Mouse (Mus musculus) midbrain, embryonic 14.5 days (tissue): ENCODE results near the gene Col13a1. TPM values are rescaled to one million over a fixed set of nuclear protein-coding genes. Genes with fewer than 3 reads are reported as not detected.

Source experiments
- ATAC-seq: fragments of 200-750 bp; cut with Nextera tagmentation; 2 replicates; pipeline ENCODE4 v1.8.0; 2017; ENCODE audit warnings: moderate number of reproducible peaks, moderate library complexity; ENCODE audit not compliant: low FRiP score, low TSS enrichment
- DNase-seq: peaks from one replicate; pipeline ENCODE4 v3.0.0-alpha.2; 2015
- H3K27ac ChIP-seq: fragments of 300-500 bp; sonication (generic); replicated peaks from 2 replicates; pipeline ENCODE4 v1.5.1; 2014; ENCODE audit warnings: mild to moderate bottlenecking, low read depth, low read length, moderate library complexity
- H3K27me3 ChIP-seq: fragments of 300-500 bp; sonication (generic); 2 replicates; pipeline ENCODE4 v1.6.1; 2014; ENCODE audit warnings: low read length, control low read depth, mixed read lengths; ENCODE audit not compliant: control insufficient read depth, insufficient read depth
- H3K36me3 ChIP-seq: fragments of 300-500 bp; sonication (generic); 2 replicates; pipeline ENCODE4 v1.6.1; 2014; ENCODE audit warnings: low read length, control low read depth; ENCODE audit not compliant: control insufficient read depth, insufficient read depth
- H3K4me1 ChIP-seq: fragments of 300-500 bp; sonication (generic); 2 replicates; pipeline ENCODE4 v1.6.1; 2014; ENCODE audit warnings: mild to moderate bottlenecking, antibody characterized with exemption, low read length, control low read depth; ENCODE audit not compliant: control insufficient read depth, insufficient read depth
- H3K4me2 ChIP-seq: fragments of 300-500 bp; sonication (generic); 2 replicates; pipeline ENCODE4 v1.6.1; 2014; ENCODE audit warnings: mild to moderate bottlenecking, low read length, moderate library complexity
- H3K4me3 ChIP-seq: fragments of 300-500 bp; sonication (generic); replicated peaks from 2 replicates; pipeline ENCODE4 v1.5.1; 2014; ENCODE audit warnings: low read depth, low read length
- H3K9ac ChIP-seq: fragments of 300-500 bp; sonication (generic); replicated peaks from 2 replicates; pipeline ENCODE4 v1.6.1; 2014; ENCODE audit warnings: mild to moderate bottlenecking, low read length, moderate library complexity
- H3K9me3 ChIP-seq: fragments of 300-500 bp; sonication (generic); 2 replicates; pipeline ENCODE4 v1.6.1; 2016; ENCODE audit warnings: low read length, control low read depth, mixed read lengths; ENCODE audit not compliant: control insufficient read depth
- WGBS: fragments of 180-500 bp; shearing (Covaris S2); extraction: QIAGEN DNeasy Blood & Tissue Kit; methylation state at CpG from one replicate; pipeline ENCODE4 v1.1.7; 2014; 5-methylcytosine and 5-hydroxymethylcytosine counted together
- polyA plus RNA-seq: library from polyadenylated mRNA; unstranded; fragments of >200 nt; fragmentation: Nextera tagmentation; extraction: Ambion mirVana; gene quantifications from 2 replicates; pipeline ENCODE4 v1.2.1, GENCODE M21; 2014

Gene Col13a1
- polyA plus RNA-seq, 1 experiment from 2014 or later = 1.5 TPM

GRCm38 (mm10) chr10:61949542-61949941, 29.4 kb downstream of the Col13a1 start:
- Histone ChIP-seq H3K27ac (peak overlapping the region; percentile 60; the same call in 1 of the 2 replicates), H3K27me3 (no peaks in the 10 kb centered on the region), H3K4me1 (no peaks in the 10 kb centered on the region), H3K9ac (no peak overlapping the region), H3K4me3 (no peak overlapping the region), H3K9me3 (no peaks in the 10 kb centered on the region), H3K4me2 (no peak overlapping the region), H3K36me3 (no peaks in the 10 kb centered on the region)
- 44% methylated on average over 6 of the region's 6 CpGs for WGBS
- ATAC-seq (no peak), DNase-seq (peak; percentile 49)

- DNase-seq (no peak), ATAC-seq (no peak)
- H3K4me2 ChIP-seq = no peak overlapping the region
- H3K9me3 ChIP-seq = no peaks in the 10 kb centered on the region
- no peaks in the 10 kb centered on the region for H3K27me3 ChIP-seq
- H3K9ac ChIP-seq = no peak overlapping the region
- no peaks in the 10 kb centered on the region for H3K4me1 ChIP-seq
- H3K36me3 ChIP-seq = no peaks in the 10 kb centered on the region
- no peak overlapping the region for H3K27ac ChIP-seq
- WGBS = 98% methylated on average over 2 of the region's 2 CpGs
- H3K4me3 ChIP-seq = no peak overlapping the region
These were observed 34.5 kb downstream of the Col13a1 start for GRCm38 (mm10) chr10:61944386-61944785.

- no peak overlapping the region for H3K9ac ChIP-seq
- no peak for DNase-seq
- no peak overlapping the region for H3K27ac ChIP-seq
- no peak for ATAC-seq
- no peak overlapping the region for H3K4me2 ChIP-seq
- H3K36me3 ChIP-seq = no peaks in the 10 kb centered on the region
- H3K27me3 ChIP-seq = no peaks in the 10 kb centered on the region
- no peaks in the 10 kb centered on the region for H3K4me1 ChIP-seq
- H3K4me3 ChIP-seq = no peak overlapping the region
- 70% methylated on average over 10 of the region's 10 CpGs for WGBS
- H3K9me3 ChIP-seq = no peaks in the 10 kb centered on the region
These were observed 35.4 kb downstream of the Col13a1 start for GRCm38 (mm10) chr10:61943480-61943879.

- Histone ChIP-seq H3K4me1 (no peaks in the 10 kb centered on the region), H3K27ac (no peak overlapping the region), H3K36me3 (no peaks in the 10 kb centered on the region), H3K4me2 (no peak overlapping the region), H3K4me3 (no peak overlapping the region), H3K9ac (no peak overlapping the region), H3K9me3 (no peaks in the 10 kb centered on the region), H3K27me3 (no peaks in the 10 kb centered on the region)
- DNase-seq (no peak), ATAC-seq (no peak)
- 74% methylated on average over 2 of the region's 2 CpGs for WGBS
These were observed 36.2 kb downstream of the Col13a1 start for GRCm38 (mm10) chr10:61942719-61943118.

GRCm38 (mm10) chr10:61936211-61937121, 42.4 kb downstream of the Col13a1 start:
- no peak overlapping the region; the same call in 1 of the 2 replicates for H3K4me3 ChIP-seq
- H3K27ac ChIP-seq = no peak overlapping the region
- peak overlapping the region; percentile 44 for H3K4me2 ChIP-seq
- ATAC-seq = no peak
- 1% methylated on average over 28 of the region's 28 CpGs for WGBS
- no peak overlapping the region for H3K9ac ChIP-seq
- H3K27me3 ChIP-seq = peaks cover 4% of the 10 kb centered on the region; the same call in 1 of the 2 replicates
- peaks cover 14% of the 10 kb centered on the region for H3K4me1 ChIP-seq
- no peaks in the 10 kb centered on the region for H3K36me3 ChIP-seq
- no peaks in the 10 kb centered on the region for H3K9me3 ChIP-seq
- peak; percentile 23 for DNase-seq

GRCm38 (mm10) chr10:61931678-61932077, 47.2 kb downstream of the Col13a1 start:
- 75% methylated on average over 6 of the region's 6 CpGs for WGBS
- H3K4me3 ChIP-seq = no peak overlapping the region

GRCm38 (mm10) chr10:61929901-61930300, 49.0 kb downstream of the Col13a1 start:
- DNase-seq = no peak
- H3K27ac ChIP-seq = no peak overlapping the region
- no peaks in the 10 kb centered on the region for H3K4me1 ChIP-seq
- 88% methylated on average over 6 of the region's 6 CpGs for WGBS
- H3K36me3 ChIP-seq = no peaks in the 10 kb centered on the region
- H3K4me2 ChIP-seq = no peak overlapping the region
- no peak overlapping the region for H3K9ac ChIP-seq
- H3K9me3 ChIP-seq = no peaks in the 10 kb centered on the region
- H3K4me3 ChIP-seq = no peak overlapping the region
- ATAC-seq = no peak
- no peaks in the 10 kb centered on the region for H3K27me3 ChIP-seq

More at GRCm38 (mm10) chr10:61931678-61932077, 47.2 kb downstream of the Col13a1 start:
- Histone ChIP-seq H3K4me1 (peaks cover 6% of the 10 kb centered on the region), H3K27ac (no peak overlapping the region), H3K9me3 (no peaks in the 10 kb centered on the region), H3K36me3 (no peaks in the 10 kb centered on the region), H3K4me2 (no peak overlapping the region), H3K9ac (no peak overlapping the region), H3K27me3 (no peaks in the 10 kb centered on the region)
- DNase-seq = no peak
- ATAC-seq = no peak

GRCm38 (mm10) chr10:61928725-61929651, 49.9 kb downstream of the Col13a1 start:
- H3K4me1 ChIP-seq = no peaks in the 10 kb centered on the region
- no peaks in the 10 kb centered on the region for H3K36me3 ChIP-seq
- H3K9me3 ChIP-seq = no peaks in the 10 kb centered on the region
- H3K4me2 ChIP-seq = peak overlapping the region; percentile 21
- H3K4me3 ChIP-seq = no peak overlapping the region
- no peak for ATAC-seq
- 14% methylated on average over 24 of the region's 24 CpGs for WGBS
- no peaks in the 10 kb centered on the region for H3K27me3 ChIP-seq
- no peak overlapping the region for H3K27ac ChIP-seq
- DNase-seq = peak; percentile 23
- no peak overlapping the region for H3K9ac ChIP-seq
